Mouse (Mus musculus) brain, embryonic 14.5 days (tissue): ENCODE data around the gene Frmpd2. TPM values are rescaled to one million over a fixed set of nuclear protein-coding genes. Genes with fewer than 3 reads are reported as not detected.
"Not testable (repeated sequence)": the region's sequence is repeated elsewhere in the genome, so short reads cannot be mapped to it uniquely, and the experiment has no call there.

Source experiments
- DNase-seq: peaks from one replicate; pipeline ENCODE4 v3.0.0-alpha.2; 2011; ENCODE audit warnings: low read depth
- CTCF ChIP-seq: fragments of 200-500 bp; IDR thresholded peaks from 2 replicates; pipeline ENCODE4 v1.5.1; 2012; ENCODE audit warnings: inconsistent platforms, mild to moderate bottlenecking, moderate library complexity, borderline replicate concordance; ENCODE audit not compliant: insufficient read depth, insufficient read length; ENCODE audit errors: extremely low read depth
- POLR2A ChIP-seq: fragments of 200-500 bp; IDR thresholded peaks from 2 replicates; pipeline ENCODE4 v1.6.1; 2012; ENCODE audit warnings: mild to moderate bottlenecking, inconsistent platforms, borderline replicate concordance; ENCODE audit not compliant: poor library complexity, insufficient read depth, insufficient read length, severe bottlenecking; ENCODE audit errors: extremely low read depth
- polyA plus RNA-seq: library from polyadenylated mRNA; depleted of rRNA; stranded (reverse); fragments of >200 nt; gene quantifications from 2 replicates; pipeline ENCODE4 v1.2.3, GENCODE M21; 2012; rRNA removed

Frmpd2 gene
- 0.03 and 0.07 TPM in 2 replicates for polyA plus RNA-seq

DNA sequence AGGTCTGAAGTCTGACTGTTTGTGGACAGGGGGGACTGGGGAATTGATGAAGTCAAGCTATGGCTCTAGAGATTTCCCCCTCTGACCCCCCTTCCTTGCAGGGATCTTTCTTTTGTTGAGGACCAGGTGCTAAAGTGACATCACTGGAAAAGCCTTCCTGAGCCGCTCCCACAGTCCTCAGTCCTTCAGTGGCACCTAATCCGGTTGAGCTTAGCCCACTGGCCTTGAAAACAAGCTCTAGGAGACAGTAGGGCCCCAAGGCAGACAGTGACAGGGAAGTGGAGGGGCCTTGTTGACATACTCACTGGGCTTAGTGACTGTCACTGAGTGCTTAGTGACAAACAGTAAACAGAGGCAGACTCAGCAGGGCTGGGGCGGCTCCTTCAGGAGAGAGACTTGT, at the start of gene Frmpd2:
TSS of gene Frmpd2 (plus strand) at position 366 of the 400 bp plus-strand sequence.
- DNase-seq = no peak
- TF ChIP-seq CTCF = no peak
- TF ChIP-seq POLR2A = no peak

DNA sequence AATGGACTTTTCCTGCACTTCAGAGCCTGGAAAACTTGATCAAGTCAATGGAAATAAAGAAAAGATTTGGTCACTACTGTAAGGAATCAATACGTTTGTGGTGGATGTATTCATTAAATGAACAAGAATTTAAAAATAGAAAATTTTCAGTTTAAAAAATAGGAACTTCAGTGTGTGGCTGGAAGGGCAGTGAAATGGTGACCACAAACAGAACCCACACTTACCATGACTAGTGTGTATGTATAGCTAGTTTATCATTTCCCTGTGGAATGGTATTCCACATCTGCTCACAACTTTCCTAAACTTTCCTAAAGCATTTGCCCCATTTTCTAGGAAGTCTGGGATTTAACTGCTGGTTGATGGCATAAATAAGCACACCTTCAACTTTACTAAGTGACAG, 48.5 kb upstream of the Frmpd2 start:
- no peak for DNase-seq

DNA sequence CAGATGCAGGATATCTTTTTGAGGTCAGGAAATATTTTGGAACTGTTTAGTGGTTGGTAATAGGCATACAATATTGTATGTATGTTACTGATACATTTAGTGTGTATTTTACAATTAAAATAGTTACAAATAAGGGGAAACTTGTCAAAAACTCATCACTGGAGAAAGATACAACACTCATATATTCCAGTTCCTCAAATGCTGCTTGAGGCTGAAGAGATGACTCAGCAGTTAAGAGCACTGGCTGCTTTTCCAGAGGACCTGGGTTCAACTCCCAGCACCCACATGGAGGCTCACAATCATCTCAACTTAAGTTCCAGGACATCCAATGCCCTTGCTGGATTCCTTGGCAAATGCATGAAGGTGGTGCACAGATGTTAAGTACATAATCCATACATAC, 47.4 kb upstream of the Frmpd2 start:
- TF ChIP-seq CTCF (no peak), POLR2A (no peak)
- DNase-seq = no peak

More for the DNA sequence above, 48.5 kb upstream of the Frmpd2 start:
- TF ChIP-seq POLR2A (no peak), CTCF (no peak)

DNA sequence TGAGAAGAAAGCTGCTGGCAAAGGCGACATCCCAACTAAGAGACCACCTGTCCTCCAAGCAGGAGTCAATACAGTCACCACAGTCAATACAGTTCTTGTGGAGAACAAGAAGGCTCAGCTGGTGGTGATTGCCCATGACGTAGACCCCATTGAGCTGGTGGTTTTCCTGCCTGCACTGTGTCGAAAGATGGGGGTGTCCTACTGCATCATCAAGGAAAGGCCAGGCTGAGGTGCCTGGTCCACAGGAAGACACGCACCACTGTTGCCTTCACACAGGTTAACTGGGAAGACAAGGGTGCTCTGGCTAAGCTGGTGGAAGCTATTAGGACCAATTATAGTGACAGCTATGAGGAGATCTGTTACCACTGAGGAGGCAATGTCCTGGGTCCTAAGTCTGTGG, 39.0 kb upstream of the Frmpd2 start:
- DNase-seq = not testable (repeated sequence)

DNA sequence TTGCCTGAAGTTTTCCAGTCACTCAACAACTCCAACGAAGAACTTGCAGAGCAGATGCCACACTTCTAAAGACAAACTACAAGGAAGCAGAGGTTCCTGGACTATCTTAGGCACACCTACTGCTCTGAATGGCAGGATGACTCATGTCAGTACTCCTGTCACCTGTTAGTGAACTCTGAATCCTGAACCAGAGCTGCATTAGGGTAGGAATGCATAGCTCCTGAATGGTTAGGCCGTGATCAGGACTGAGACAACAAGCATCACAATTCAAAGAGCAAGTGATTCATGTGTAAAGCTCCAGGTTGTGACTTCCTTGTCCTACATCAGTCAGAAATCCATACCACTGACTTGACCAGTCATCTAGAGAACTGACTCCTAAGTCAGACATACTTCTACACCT, 27.7 kb upstream of the Frmpd2 start:
- TF ChIP-seq CTCF = no peak
- no peak for TF ChIP-seq POLR2A
- no peak for DNase-seq

DNA sequence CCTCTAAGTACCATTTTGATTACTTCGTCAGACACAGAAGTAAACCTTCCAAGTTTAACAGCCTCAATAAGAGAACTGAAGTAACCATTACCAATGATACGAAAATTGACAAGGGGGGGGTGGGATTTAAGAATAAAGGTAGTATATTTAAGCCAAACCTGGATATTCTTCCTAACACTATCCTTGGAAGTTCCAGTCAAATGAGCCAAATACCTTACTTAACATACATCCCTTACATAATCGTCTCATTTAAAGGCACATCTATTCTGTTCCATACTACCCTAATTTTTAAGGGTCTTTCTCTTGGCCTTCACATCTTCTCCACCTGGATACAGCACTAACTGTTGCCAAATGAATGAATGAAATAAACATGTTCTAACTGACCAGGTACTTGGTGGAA, 25.5 kb upstream of the Frmpd2 start:
- peak; percentile 44 for DNase-seq
- no peak for TF ChIP-seq POLR2A
- no peak for TF ChIP-seq CTCF

DNA sequence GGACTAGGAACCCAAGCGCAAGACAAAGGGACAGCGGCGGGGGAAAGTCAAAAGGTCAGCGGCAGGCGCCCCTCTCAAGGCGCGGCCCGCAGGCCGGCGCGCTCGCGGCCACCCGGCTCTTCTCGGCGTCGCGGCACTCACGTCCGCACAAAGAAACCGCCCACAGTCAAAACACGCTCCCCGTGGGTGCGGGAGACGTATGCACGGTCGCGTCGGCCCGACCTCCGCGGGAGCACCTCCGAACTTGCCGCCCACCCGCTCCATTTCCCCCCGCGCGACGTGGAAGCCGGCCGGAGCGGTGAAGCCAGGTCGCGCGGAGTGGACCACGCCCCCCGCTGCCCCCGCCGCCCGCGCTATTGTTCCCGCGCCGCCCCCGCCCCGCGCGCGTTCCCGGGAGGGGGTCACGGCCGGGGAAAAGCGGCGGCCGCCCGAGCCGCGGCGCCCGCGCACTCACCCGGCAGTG, 24.9 kb upstream of the Frmpd2 start:
- peak; percentile 67 for DNase-seq
- TF ChIP-seq POLR2A (no peak), CTCF (no peak)

DNA sequence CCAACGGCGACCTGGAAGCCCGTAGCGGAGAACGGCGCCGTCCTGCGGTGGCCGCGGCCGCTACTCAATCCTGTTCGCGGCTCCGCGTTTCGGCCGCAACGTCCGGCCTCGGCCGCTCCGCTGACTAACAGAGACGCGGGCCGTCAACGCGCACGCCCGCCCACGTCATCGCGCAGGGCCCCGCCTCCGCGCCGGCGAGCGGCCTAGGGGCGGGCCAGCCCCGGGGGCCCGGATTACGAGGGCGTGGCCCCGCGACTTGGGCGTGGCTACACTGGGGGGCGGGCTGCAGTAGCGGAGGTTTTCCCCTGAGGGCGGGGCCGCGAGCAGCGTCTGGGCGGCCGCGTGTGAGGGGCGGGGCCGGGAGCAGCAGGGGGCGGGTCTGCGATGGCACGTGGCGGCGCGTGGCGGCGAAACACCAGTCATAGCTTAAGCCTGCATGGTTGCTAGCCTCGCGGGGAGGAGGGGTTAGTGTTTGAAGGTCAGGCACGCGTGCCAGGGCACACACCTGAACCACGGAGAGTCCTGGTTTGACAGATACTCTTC, 24.4 kb upstream of the Frmpd2 start, which contains the start of gene Mapk8:
TSS of gene Mapk8 (minus strand) at position 132 of the 543 bp plus-strand sequence.
- DNase-seq = peak; percentile 97
- peak; percentile 98 for TF ChIP-seq POLR2A
- no peak; the same call in 1 of the 2 replicates for TF ChIP-seq CTCF

DNA sequence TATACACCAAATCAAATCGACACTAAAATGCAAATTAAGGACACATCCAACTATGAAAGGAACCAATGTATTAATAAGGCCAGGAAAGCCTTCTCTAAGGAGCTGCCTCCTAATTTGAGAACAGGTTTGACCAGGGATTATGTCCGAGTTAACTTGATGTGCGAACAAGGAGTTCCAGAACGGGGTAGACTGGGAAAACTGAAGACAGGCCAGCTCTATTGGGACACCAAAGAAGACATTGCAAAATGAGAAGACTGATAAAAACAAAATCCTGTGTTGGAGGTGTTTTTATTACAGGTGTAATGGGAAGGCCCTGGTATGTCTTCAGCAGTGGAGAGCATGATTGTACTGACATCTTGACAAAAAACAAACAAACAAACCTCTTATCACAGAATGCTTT, 23.2 kb upstream of the Frmpd2 start:
- no peak for DNase-seq
- no peak for TF ChIP-seq POLR2A

DNA sequence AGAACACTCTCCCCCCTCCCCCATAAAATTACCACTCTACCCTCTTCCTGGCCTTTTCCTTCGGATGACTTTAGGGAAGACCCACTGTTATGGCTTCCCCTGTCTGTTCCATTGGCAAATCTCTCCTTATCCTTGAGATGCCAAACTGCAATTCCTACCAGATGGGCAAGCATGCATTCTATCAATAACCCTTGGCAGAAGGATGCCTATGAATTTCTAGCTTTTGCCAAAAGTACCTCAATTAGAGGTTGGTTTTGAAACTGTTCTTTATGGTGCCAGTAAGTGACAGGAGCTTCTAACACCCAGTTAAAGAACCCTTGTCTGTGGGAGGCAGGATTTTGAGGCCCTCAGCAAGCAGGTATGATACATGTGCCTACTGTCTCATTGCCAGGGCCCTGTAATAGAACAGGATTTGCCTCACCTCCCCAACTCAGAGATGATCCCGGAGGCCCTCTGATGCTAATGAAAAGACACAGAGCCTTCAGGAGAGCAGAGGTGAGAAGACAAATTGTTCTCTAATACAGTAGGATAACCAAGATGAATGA, 22.1 kb upstream of the Frmpd2 start:
- DNase-seq = peak; percentile 75
- TF ChIP-seq CTCF (no peak), POLR2A (no peak)

DNA sequence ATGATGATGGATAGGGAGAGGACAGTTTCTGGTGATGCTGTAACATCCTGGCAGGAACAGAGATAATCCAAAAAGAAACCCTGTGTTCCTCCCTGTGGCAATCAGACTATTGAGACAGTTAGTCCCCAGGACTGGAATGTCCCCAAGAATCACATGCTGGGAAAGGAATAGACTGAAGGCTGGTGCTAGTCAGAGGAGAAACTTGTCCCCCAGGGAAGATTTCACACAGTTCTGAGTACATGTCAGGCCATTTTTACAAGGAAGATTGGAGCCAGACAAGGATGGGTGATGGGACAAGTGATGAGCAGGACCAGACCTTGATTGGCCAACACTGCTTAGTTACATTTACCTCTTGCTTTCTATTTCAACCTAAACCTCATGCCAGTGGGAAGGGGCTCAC, 21.2 kb upstream of the Frmpd2 start:
- no peak for TF ChIP-seq CTCF
- TF ChIP-seq POLR2A = no peak
- DNase-seq = no peak

DNA sequence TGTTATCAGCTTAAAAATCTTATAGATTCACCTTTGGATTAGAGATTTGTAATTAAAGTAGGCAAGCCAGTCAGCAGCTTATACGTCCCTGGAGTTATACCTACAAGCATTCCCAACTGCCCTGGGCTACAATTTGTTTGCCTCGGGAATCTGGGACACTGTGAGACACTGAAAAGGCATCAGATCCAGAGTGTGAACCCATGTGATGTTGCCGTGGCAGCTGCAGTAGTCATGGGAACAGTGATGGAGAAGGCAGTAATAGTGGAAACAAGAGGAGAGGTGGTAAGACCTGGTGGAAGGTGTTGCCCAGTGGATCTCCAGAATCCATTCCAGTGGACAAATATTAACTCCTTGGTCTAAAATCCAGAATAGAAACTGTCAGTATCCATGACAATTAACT, 7.8 kb upstream of the Frmpd2 start:
- no peak for DNase-seq

More for the DNA sequence above, 7.8 kb upstream of the Frmpd2 start:
- TF ChIP-seq POLR2A = no peak
